Mouse (Mus musculus) kidney, postnatal 14 days (tissue): ENCODE measurements at regions not wholly inside any gene's neighbourhood (a gene's known extent, or its start where the extent isn't known, plus 50 kb on each side); places are given as distances from the start of the nearest gene placed in this dataset.
"Not testable (repeated sequence)": the region's sequence is repeated elsewhere in the genome, so short reads cannot be mapped to it uniquely, and the experiment has no call there.

Source experiments
- DNase-seq: peaks from one replicate; pipeline ENCODE4 v3.0.0; 2022; ENCODE audit warnings: mixed read lengths

DNA sequence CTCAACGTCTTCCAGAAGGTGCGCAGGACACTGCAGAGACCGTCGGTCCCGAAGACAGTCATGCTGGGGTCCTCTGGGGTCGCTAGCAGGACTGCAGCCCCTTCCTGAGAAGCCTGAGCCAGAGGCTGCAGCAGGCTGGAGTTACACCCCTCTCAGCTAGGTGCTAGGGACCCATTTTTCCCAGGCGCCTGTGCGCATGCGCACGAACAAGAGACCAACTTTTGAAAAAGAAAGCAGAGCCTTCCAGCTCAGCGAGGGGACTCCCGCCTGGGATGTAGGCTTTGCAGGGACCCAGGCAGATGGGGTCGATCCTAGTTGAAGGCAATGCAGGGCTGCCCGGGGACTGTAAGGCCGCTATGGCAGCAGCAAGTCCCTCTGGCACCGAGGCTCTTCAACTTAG is 104.7 kb upstream of the Atg7 start:
- DNase-seq = not testable (repeated sequence)

DNA sequence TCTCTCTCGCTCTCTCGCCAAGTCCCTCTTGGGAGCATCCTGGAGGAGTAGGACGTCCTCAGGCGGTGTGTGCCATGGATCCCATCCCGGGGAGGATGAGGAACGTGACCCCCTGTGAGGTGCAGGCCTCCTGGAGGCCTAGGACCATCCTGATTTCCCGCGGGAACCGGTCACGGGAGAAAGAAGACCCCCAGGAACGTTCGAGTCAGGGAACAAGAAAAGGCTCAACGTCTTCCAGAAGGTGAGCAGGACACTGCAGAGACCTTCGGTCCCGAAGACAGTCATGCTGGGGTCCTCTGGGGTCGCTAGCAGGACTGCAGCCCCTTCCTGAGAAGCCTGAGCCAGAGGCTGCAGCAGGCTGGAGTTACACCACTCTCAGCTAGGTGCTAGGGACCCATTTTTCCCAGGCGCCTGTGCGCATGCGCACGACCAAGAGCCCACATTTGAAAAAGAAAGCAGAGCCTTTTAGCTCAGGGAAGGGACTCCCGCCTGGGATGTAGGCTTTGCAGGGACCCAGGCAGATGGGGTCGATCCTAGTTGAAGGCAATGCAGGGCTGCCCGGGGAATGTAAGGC is 92.7 kb upstream of the Atg7 start:
- DNase-seq = not testable (repeated sequence)

DNA sequence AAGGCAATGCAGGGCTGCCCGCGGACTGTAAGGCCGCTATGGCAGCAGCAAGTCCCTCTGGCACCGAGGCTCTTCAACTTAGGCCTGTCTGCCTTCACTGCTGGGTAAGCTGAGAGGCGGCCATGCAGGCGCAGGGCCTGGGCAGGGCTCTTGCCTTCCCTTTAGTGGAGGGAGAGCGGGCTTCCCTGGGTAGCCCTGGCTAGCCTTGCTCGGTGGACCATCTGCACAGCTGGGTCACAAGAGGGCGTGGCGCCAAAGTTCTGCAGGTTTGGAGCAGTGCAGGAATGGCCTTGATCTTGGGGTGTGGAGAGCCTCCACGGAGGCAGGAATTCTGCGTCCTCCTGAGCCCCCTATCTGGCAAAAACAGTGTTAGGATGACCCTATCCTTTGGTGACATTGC is 89.8 kb upstream of the Atg7 start:
- not testable (repeated sequence) for DNase-seq

DNA sequence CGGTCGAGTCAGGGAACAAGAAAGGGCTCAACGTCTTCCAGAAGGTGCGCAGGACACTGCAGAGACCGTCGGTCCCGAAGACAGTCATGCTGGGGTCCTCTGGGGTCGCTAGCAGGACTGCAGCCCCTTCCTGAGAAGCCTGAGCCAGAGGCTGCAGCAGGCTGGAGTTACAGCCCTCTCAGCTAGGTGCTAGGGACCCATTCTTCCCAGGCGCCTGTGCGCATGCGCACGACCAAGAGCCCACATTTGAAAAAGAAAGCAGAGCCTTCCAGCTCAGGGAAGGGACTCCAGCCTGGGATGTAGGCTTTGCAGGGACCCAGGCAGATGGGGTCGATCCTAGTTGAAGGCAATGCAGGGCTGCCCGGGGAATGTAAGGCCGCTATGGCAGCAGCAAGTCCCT is 87.7 kb upstream of the Atg7 start:
- peak; percentile 2 for DNase-seq

DNA sequence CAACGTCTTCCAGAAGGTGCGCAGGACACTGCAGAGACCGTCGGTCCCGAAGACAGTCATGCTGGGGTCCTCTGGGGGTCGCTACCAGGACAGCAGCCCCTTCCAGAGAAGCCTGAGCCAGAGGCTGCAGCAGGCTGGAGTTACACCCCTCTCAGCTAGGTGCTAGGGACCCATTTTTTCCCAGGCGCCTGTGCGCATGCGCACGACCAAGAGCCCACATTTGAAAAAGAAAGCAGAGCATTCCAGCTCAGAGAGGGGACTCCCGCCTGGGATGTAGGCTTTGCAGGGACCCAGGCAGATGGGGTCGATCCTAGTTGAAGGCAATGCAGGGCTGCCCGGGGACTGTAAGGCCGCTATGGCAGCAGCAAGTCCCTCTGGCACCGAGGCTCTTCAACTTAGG is 65.6 kb upstream of the Atg7 start:
- peak; percentile 52 for DNase-seq
